Mouse (Mus musculus) T-helper 2 cell (primary cell): ENCODE data around the gene Cabs1.

Experiments
- in situ Hi-C: fragments of 300-600 bp; cut with MboI, MseI; formaldehyde crosslinking; loops from one replicate; pipeline ENCODE4 v1.15.1; 2025; ENCODE audit warnings: high pct_unique_total_duplicates

Cabs1 gene

DNA sequence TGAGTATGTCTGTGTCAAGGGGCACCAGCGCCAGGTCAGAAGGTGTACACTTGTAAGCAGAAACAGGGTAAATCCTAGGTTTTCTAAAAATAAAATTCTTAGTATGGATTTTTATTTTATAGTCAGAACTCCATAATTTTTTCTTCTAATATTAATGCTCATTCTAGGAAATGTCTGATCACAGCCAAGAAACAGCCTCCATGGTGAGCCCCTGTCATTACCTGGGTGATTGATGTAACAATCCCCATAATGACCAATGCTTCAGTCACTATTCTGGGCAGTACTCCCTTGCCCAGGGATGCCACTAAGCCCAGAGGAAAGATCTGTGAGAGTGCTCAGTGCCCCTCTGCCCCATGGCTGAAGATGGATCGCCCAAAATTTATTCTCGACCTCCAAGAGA lies at the start of gene Cabs1:
Cabs1 (plus strand) TSS at position 301 of the 400 bp plus-strand sequence.
- in situ Hi-C loops: no loop called here

DNA sequence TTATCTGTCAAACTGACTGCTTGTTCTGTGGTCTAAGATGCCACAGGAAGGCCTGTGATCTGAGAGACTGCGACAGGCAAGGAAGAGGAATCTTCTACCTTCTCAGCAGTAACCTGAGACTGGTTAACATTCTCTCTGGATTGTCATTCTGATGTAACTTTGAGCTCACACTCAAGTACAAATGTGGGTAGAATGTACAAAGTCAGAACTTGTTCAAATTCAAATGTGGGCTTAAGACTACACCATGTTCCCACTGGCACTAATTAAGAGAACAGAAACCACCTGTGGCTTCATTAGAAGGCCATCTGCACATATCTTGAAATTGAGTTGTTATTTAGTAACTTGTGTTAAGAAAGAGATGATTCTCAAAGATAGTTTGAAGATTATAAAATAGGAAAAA lies 47.6 kb upstream of the Cabs1 start:
- in situ Hi-C loops: no loop called here

DNA sequence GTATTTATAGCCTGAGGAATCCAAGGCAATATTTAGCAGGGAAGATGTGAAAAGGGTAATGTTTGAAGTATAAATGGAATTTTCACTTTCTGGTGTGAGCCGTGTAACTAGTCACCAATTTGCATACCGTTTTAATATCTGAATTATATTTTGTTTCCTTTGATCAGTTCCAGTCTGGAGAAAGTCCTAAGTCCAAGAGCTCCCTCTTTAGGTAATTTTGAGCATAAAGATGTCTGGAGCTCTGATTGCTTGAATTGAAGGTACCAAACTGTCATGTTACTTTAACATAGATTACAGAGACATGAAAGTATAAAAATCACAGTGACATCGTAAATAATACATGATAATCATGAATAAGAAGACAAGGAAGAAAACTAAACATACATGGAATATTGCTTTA lies 38.5 kb upstream of the Cabs1 start:
- in situ Hi-C loops: no loop called here

DNA sequence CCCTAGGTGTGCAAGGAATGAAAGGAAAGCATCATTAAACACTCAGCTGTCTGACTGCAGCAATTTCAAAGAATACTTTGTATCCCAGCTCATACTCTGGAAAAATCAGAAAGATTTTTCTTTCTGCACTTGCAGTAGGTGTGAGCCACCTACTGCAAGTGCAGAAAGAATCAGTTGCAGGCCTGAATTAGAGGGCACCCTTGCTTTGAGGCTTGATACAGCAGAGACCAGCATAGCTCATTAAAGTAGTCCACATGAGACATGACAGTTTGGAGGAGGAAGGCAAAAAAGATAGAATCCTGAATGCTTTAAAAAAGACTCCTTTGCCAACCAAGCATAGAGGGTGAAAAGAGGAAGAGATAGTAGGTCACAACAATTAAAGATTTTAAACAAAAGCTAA lies 36.7 kb upstream of the Cabs1 start:
- in situ Hi-C loops: no loop called here

DNA sequence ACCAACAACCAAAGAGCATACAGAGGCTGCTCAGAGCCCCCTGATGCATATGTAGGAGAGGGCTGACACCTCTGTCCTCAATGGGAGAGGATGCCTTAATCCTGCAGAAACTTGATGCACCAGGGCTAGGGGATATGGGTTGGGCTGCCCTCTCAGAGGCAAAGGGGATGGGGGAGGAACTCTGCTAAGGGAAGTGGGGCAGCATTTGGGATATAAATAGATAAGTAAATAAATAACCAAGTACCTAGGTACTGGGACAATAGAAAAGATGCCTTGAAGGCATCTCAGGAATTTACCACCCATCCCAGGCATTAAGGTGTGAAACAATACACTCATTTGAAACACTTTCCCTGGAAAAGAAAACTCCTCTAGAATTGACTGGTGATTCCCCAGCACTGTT lies 27.4 kb upstream of the Cabs1 start:
- in situ Hi-C loops: no loop called here

DNA sequence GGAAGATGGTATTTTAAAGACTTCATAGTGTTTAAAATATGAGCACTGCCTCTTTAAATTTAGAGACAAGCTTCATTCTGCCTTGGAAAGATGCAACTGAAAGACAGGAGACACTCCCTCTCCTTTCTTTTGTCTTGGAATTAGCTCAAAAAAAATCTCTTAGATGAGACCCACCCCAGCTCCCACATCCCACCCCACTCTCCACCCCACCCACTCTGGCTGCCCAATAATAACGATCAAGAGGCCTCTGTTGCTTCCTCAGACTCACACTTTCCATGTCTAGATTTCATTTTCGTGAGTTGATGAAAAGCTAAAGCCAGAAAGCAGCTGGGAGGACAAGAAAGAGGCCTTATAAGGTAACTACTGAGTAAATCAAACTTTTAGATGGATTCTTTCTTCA lies 10.0 kb upstream of the Cabs1 start, which contains the start of the genes 2310003L06Rik and Gm28434:
2310003L06Rik (plus strand) TSS at position 259 of the 400 bp plus-strand sequence.
Gm28434 (plus strand) TSS at position 317 of the 400 bp plus-strand sequence.
- in situ Hi-C loops: no loop called here

DNA sequence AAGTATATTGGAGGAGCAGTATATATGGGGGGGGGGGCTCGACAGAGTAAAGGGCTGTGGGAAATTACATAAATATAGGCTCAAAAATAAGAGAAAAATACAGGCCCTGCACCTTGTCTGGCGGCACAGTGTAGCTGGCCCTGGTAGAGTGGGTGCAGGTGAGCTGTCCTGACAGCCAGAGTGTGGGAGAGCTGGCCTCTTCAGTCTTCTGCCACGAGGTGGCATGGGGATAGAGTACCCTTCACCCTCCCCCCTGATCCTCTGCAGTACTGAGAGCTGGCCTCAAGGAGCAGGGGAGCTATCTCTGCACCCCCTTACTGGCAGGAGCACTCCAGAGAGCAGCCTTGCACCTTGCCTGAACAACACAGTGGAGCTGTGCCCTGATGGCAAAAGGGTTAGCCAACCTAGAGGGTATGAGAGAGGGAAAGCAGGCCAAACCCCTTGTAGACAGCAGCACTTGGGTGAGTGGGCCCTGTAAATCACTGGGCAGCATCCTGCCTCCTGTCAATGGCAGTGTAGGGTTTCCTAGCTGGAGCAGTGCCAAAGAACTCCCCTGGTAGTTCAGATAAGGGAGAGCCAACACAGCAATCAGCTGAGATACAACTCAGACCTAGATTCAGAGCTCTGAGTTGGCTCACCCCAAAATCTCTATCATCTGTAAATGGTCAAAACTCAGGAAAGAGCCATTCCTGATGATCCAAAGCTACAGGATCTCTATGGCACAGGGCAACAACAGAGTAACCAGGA lies 3.4 kb downstream of the Cabs1 start:
- in situ Hi-C loops: no loop called here

DNA sequence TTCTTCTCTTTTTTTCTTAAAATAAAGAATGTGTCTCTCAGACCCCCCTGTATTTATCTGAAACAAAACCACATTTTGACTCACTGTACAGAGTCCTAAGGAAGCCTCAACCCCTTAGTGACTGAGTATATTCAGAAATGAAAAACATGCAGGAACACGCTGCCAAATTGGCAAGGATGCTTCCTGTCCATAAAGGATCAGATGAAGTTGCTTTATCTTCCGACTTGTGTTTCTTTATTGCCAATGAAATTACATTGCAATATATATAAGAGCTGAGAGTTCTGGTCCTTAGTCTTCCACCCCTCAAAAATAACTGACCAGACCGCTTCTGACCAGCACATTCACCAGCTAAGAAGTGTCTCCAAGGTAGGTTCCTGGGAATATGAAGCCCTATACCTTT lies 23.0 kb downstream of the Cabs1 start, which contains the start of gene Smr3a:
Smr3a (plus strand) TSS at position 301 of the 400 bp plus-strand sequence.
- in situ Hi-C loops: no loop called here

DNA sequence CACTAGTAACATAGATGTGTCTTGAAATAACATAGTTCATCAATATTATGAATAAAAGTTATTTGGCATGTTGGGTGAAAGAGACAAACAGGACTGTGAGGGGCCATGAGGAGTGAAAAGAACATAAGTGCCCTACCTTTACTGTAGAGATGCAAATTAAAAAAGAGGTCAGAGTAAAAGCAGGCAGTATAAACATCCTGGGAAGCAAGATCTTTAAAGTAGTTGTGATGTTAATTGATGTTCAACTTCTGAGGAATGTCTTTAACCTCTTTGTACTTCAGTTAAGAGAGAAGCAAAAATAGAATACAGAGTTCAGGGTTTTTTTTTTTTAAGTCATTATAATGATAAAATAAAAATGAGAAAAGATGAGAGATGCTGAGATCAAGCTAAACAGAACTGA lies 26.0 kb downstream of the Cabs1 start:
- in situ Hi-C loops: no loop called here
